In genomic region chr11:52253674-52254375, GRCm38 (mm10) we compare ENCODE assay signal across 8 mouse cellular contexts. TPM values are rescaled to one million over a fixed set of nuclear protein-coding genes. Genes with fewer than 3 reads are reported as not detected.
DNase-seq lines count a peak whose midpoint lies in the region; ATAC-seq and TF ChIP-seq lines count a peak whose summit lies in the region.

No protein-coding gene starts in this region.

- DNase-seq in left cerebral cortex, adult 11 months (ENCODE audit: low spot score), result peak; percentile 47
- DNase-seq in left cerebral cortex, adult 8-10 months (ENCODE audit: low spot score in 2 of 2), result no peak
- DNase-seq in cerebellum, adult 18-20 months, result peak; percentile 80 to 85
- peak; percentile 77 for DNase-seq in forebrain, postnatal 0 days
- no peak for DNase-seq in intestine, embryonic 14.5 days (ENCODE audit: low spot score)
- DNase-seq in left cerebral cortex, postnatal 36 days (ENCODE audit: low spot score in 2 of 2), result peak; percentile 41 to 49
- peak; percentile 88 for DNase-seq in midbrain, embryonic 14.5 days

- no peak overlapping the region for H3K27ac ChIP-seq in forebrain, postnatal 0 days (ENCODE audit: low read depth, low read length)
- H3K27ac ChIP-seq in intestine, embryonic 14.5 days (ENCODE audit: low read depth), result peak overlapping the region; percentile 51
- no peak overlapping the region for H3K27ac ChIP-seq in midbrain, embryonic 14.5 days (replicated peaks; ENCODE audit: low read depth, low read length)
- H3K27ac ChIP-seq in stomach, embryonic 16.5 days (ENCODE audit: low read length), result peak overlapping the region; percentile 68

- peak; percentile 93 for TF ChIP-seq CTCF in forebrain, postnatal 0 days (IDR thresholded peaks at IDR 0.05; ENCODE audit: low read depth)

- intact Hi-C loops in left cerebral cortex, postnatal 36 days (cut with DNase I), result loop anchor here (2.0 kb wide), 2 partner anchors 43 to 89 kb away; no protein-coding TSS in a partner anchor

- peak; percentile 83 for ATAC-seq in forebrain, postnatal 0 days
- ATAC-seq in intestine, embryonic 14.5 days (replicated peaks; ENCODE audit: low FRiP score, low TSS enrichment, low read depth), result peak; percentile 61
- ATAC-seq in midbrain, embryonic 14.5 days (ENCODE audit: low FRiP score, low TSS enrichment), result no peak
- peak; percentile 69; the same call in 1 of the 2 replicates for ATAC-seq in stomach, embryonic 16.5 days (ENCODE audit: insufficient read depth, low FRiP score)

- no peak overlapping the region for H3K4me2 ChIP-seq in forebrain, postnatal 0 days (ENCODE audit: low read depth)
- no peak overlapping the region for H3K4me2 ChIP-seq in intestine, embryonic 14.5 days (ENCODE audit: low read length)
- no peak overlapping the region for H3K4me2 ChIP-seq in midbrain, embryonic 14.5 days (ENCODE audit: low read length)
- H3K4me2 ChIP-seq in stomach, embryonic 16.5 days (ENCODE audit: low read depth, low read length), result no peak overlapping the region

- WGBS in forebrain, postnatal 0 days, result 65% methylated on average over 11 of the region's 11 CpGs
- 63% methylated on average over 11 of the region's 11 CpGs for WGBS in intestine, embryonic 14.5 days
- 70% methylated on average over 11 of the region's 11 CpGs for WGBS in midbrain, embryonic 14.5 days
- WGBS in stomach, embryonic 16.5 days, result 63% methylated on average over 11 of the region's 11 CpGs

- no peaks in the 10 kb centered on the region for H3K9me3 ChIP-seq in forebrain, postnatal 0 days (ENCODE audit: low read length)
- no peaks in the 10 kb centered on the region for H3K9me3 ChIP-seq in intestine, embryonic 14.5 days (ENCODE audit: control insufficient read depth, low read length)
- no peaks in the 10 kb centered on the region for H3K9me3 ChIP-seq in midbrain, embryonic 14.5 days (ENCODE audit: control insufficient read depth, low read length)
- H3K9me3 ChIP-seq in stomach, embryonic 16.5 days (replicated peaks; ENCODE audit: control insufficient read depth, low read length), result no peaks in the 10 kb centered on the region

- no peak overlapping the region for H3K9ac ChIP-seq in forebrain, postnatal 0 days
- H3K9ac ChIP-seq in intestine, embryonic 14.5 days (ENCODE audit: low read length), result no peak overlapping the region
- H3K9ac ChIP-seq in midbrain, embryonic 14.5 days (replicated peaks; ENCODE audit: low read length), result no peak overlapping the region
- no peak overlapping the region for H3K9ac ChIP-seq in stomach, embryonic 16.5 days (ENCODE audit: low read length)

- H3K4me1 ChIP-seq in forebrain, postnatal 0 days (ENCODE audit: insufficient read depth), result no peaks in the 10 kb centered on the region
- peaks cover 5% of the 10 kb centered on the region for H3K4me1 ChIP-seq in intestine, embryonic 14.5 days (replicated peaks; ENCODE audit: control insufficient read depth, insufficient read depth, low read length)
- H3K4me1 ChIP-seq in midbrain, embryonic 14.5 days (ENCODE audit: control insufficient read depth, insufficient read depth, low read length), result no peaks in the 10 kb centered on the region
- 0 out of 2 replicates have a peak, but pooled peaks cover 12% of the 10 kb centered on the region for H3K4me1 ChIP-seq in stomach, embryonic 16.5 days (ENCODE audit: control insufficient read depth, insufficient read depth, low read length)

- H3K27me3 ChIP-seq in forebrain, postnatal 0 days (ENCODE audit: insufficient read depth, low read length), result no peaks in the 10 kb centered on the region
- H3K27me3 ChIP-seq in intestine, embryonic 14.5 days (replicated peaks; ENCODE audit: control insufficient read depth, insufficient read depth, low read length), result no peaks in the 10 kb centered on the region
- H3K27me3 ChIP-seq in midbrain, embryonic 14.5 days (ENCODE audit: control insufficient read depth, insufficient read depth, low read length), result no peaks in the 10 kb centered on the region
- no peaks in the 10 kb centered on the region for H3K27me3 ChIP-seq in stomach, embryonic 16.5 days (ENCODE audit: control insufficient read depth, insufficient read depth, low read length)

- no peak overlapping the region for H3K4me3 ChIP-seq in forebrain, postnatal 0 days (ENCODE audit: low read depth, low read length)
- no peak overlapping the region for H3K4me3 ChIP-seq in intestine, embryonic 14.5 days (ENCODE audit: low read depth, low read length)
- no peak overlapping the region for H3K4me3 ChIP-seq in midbrain, embryonic 14.5 days (replicated peaks; ENCODE audit: low read depth, low read length)
- H3K4me3 ChIP-seq in stomach, embryonic 16.5 days (replicated peaks; ENCODE audit: low read length), result no peak overlapping the region

- peaks cover 7% of the 10 kb centered on the region; the same call in 1 of the 2 replicates for H3K36me3 ChIP-seq in forebrain, postnatal 0 days (ENCODE audit: insufficient read depth)
- peaks cover 24% of the 10 kb centered on the region for H3K36me3 ChIP-seq in intestine, embryonic 14.5 days (ENCODE audit: control insufficient read depth, insufficient read depth, low read length)
- peaks cover 15% of the 10 kb centered on the region; the same call in 1 of the 2 replicates for H3K36me3 ChIP-seq in midbrain, embryonic 14.5 days (ENCODE audit: control insufficient read depth, insufficient read depth, low read length)
- no peaks in the 10 kb centered on the region for H3K36me3 ChIP-seq in stomach, embryonic 16.5 days (ENCODE audit: control insufficient read depth, insufficient read depth, low read length)

RNA-seq across cellular contexts. Expression of gene Skp1a, which starts 22.0 kb away (rescaled TPM):
- 100 to 1,000 TPM; 448 to 504 (median 464) TPM for total RNA-seq in left cerebral cortex, adult 8-10 months (2022)
- total RNA-seq in forebrain, postnatal 0 days (2014; rRNA removed), result 767 and 889 TPM in 2 replicates
- polyA plus RNA-seq in forebrain, postnatal 0 days (2015; fragmentation: Nextera tagmentation; extraction: Ambion mirVana), result 1,355 and 1,490 TPM in 2 replicates
- polyA plus RNA-seq in intestine, embryonic 14.5 days (2014; fragmentation: Nextera tagmentation; extraction: Ambion mirVana), result 743 and 772 TPM in 2 replicates
- 100 to 1,000 TPM; 453 to 466 TPM for total RNA-seq in left cerebral cortex, postnatal 36 days (2021)
- 1,139 and 1,189 TPM in 2 replicates for polyA plus RNA-seq in midbrain, embryonic 14.5 days (2014; fragmentation: Nextera tagmentation; extraction: Ambion mirVana)
- polyA plus RNA-seq in stomach, embryonic 16.5 days (2015; fragmentation: Nextera tagmentation; extraction: Ambion mirVana), result 650 and 654 TPM in 2 replicates

RNA-seq across cellular contexts. Expression of gene Tcf7, which starts 29.0 kb away (rescaled TPM):
- 1 to 10 TPM; 5.9 to 6.6 (median 6.3) TPM for total RNA-seq in left cerebral cortex, adult 8-10 months (2022)
- 1.6 and 2.3 TPM in 2 replicates for total RNA-seq in forebrain, postnatal 0 days (2014; rRNA removed)
- 4.4 and 4.6 TPM in 2 replicates for polyA plus RNA-seq in forebrain, postnatal 0 days (2015; fragmentation: Nextera tagmentation; extraction: Ambion mirVana)
- polyA plus RNA-seq in intestine, embryonic 14.5 days (2014; fragmentation: Nextera tagmentation; extraction: Ambion mirVana), result 7.8 and 9.5 TPM in 2 replicates
- total RNA-seq in left cerebral cortex, postnatal 36 days (2021), result 1 to 10 TPM; 3.3 to 6.3 TPM
- 2.8 and 5.8 TPM in 2 replicates for polyA plus RNA-seq in midbrain, embryonic 14.5 days (2014; fragmentation: Nextera tagmentation; extraction: Ambion mirVana)
- 2.8 TPM in 2 replicates for polyA plus RNA-seq in stomach, embryonic 16.5 days (2015; fragmentation: Nextera tagmentation; extraction: Ambion mirVana)

RNA-seq across cellular contexts. Expression of gene Olfr1371, which starts 40.0 kb away (rescaled TPM):
- not detected for total RNA-seq in left cerebral cortex, adult 8-10 months (2022)
- total RNA-seq in forebrain, postnatal 0 days (2014; rRNA removed), result not detected in 2 replicates
- polyA plus RNA-seq in forebrain, postnatal 0 days (2015; fragmentation: Nextera tagmentation; extraction: Ambion mirVana), result not detected in 2 replicates
- not detected in 2 replicates for polyA plus RNA-seq in intestine, embryonic 14.5 days (2014; fragmentation: Nextera tagmentation; extraction: Ambion mirVana)
- total RNA-seq in left cerebral cortex, postnatal 36 days (2021), result not detected
- polyA plus RNA-seq in midbrain, embryonic 14.5 days (2014; fragmentation: Nextera tagmentation; extraction: Ambion mirVana), result not detected in 2 replicates
- not detected in 2 replicates for polyA plus RNA-seq in stomach, embryonic 16.5 days (2015; fragmentation: Nextera tagmentation; extraction: Ambion mirVana)

Comparison
In these comparisons a context has a peak if more than half of its experiments do, and no peak if none do; other contexts are left out.
1. DNase-seq: peak in left cerebral cortex, adult 11 months (single experiment), cerebellum, adult 18-20 months (2 of 2), forebrain, postnatal 0 days (single experiment), left cerebral cortex, postnatal 36 days (2 of 2) and midbrain, embryonic 14.5 days (single experiment); none in left cerebral cortex, adult 8-10 months (0 of 2) and intestine, embryonic 14.5 days (single experiment).
2. H3K27ac ChIP-seq: peak in intestine, embryonic 14.5 days (single experiment) and stomach, embryonic 16.5 days (single experiment); none in forebrain, postnatal 0 days (single experiment) and midbrain, embryonic 14.5 days (single experiment).